Mouse (Mus musculus): ENCODE measurements around the gene 0610040J01Rik. TPM values are rescaled to one million over a fixed set of nuclear protein-coding genes. Genes with fewer than 3 reads are reported as not detected.

0610040J01Rik gene
- total and polyA plus RNA-seq, 3 experiments, result not detected

DNA sequence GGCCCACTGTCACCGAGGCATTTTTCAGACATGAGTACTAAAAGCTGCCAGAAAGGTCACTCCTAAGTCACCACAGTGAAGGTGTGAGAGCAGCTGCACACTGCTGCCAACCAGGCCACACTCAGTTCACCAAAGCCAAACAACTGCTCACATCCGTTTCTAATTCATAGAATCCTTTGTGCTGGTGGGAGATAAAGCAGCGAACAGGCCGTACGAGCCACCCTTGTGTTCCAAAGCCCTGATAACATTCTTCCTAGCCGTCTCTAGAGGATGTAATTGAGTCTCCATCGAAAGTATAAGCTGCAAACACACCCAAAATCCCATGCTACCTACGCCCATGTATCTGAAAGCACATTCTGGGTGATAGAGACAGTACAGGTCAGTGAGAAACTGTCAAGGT, 9.7 kb downstream of the 0610040J01Rik start:
- Histone ChIP-seq H3K9me3 (replicated peaks; ENCODE audit: low read length) (no peaks in the 10 kb centered on the region), H3K4me1 (ENCODE audit: control insufficient read depth in 1 of 2, insufficient read depth in 2 of 2) (peaks cover 0 to 7% of the 10 kb centered on the region in 2 experiments; a peak in 2 of 4 replicates), H3K4me2 (ENCODE audit: insufficient read depth, low read depth, poor library complexity, severe bottlenecking) (no peak overlapping the region), H3K27ac (ENCODE audit: insufficient read depth, low read depth) (no peak overlapping the region), H3K9ac (ENCODE audit: insufficient read depth, low read depth) (no peak overlapping the region), H3K79me2 (replicated peaks; ENCODE audit: control insufficient read depth, extremely low read depth, insufficient read depth, poor library complexity, severe bottlenecking) (no peaks in the 10 kb centered on the region), H3K36me3 (replicated peaks in 1 of 2; ENCODE audit: control insufficient read depth in 1 of 2, insufficient read depth in 1 of 2, low read length in 1 of 2) (no peaks in the 10 kb centered on the region), H3K27me3 (replicated peaks) (no peaks in the 10 kb centered on the region), H3K4me3 (replicated peaks in 1 of 3; ENCODE audit: low read depth in 2 of 3, low read length in 2 of 3, poor library complexity in 1 of 3) (no peak overlapping the region)
- TF ChIP-seq RCOR1 (conservative IDR thresholded peaks at IDR 0.05; ENCODE audit: low read depth, low read length) (no peak), JUND (conservative IDR thresholded peaks at IDR 0.05; ENCODE audit: low read depth, low read length) (no peak), BHLHE40 (IDR thresholded peaks at IDR 0.05; ENCODE audit: low read depth, low read length) (no peak), ZKSCAN1 (IDR thresholded peaks at IDR 0.05; ENCODE audit: borderline replicate concordance, low read depth, low read length) (no peak), MEF2A (IDR thresholded peaks at IDR 0.05; ENCODE audit: borderline replicate concordance, low read depth, low read length) (no peak), PAX5 (IDR thresholded peaks at IDR 0.05; ENCODE audit: low read length) (no peak), ZNF384 (IDR thresholded peaks at IDR 0.05; ENCODE audit: low read depth, low read length) (no peak), NRF1 (IDR thresholded peaks at IDR 0.05; ENCODE audit: low read depth, low read length) (no peak), SMC3 (IDR thresholded peaks at IDR 0.05; ENCODE audit: low read depth, low read length) (no peak), CTCF (conservative IDR thresholded peaks at IDR 0.05 in 1 of 2, IDR thresholded peaks at IDR 0.05 in 1 of 2; ENCODE audit: low read depth in 2 of 2, low read length in 2 of 2) (no peak), JUN (IDR thresholded peaks at IDR 0.05; ENCODE audit: insufficient read depth, low read depth, low read length) (no peak), POLR2A (IDR thresholded peaks at IDR 0.05; ENCODE audit: low read depth, low read length) (no peak)
- DNase-seq (ENCODE audit: extremely low read depth), result no peak
- dilution Hi-C loops (cut with MboI; ENCODE audit: extremely low pct_ligation_motif_present, extremely low pct_unique_long_range_greater_than_20kb, low sequenced_read_pairs), result no loop called here
- in situ Hi-C loops (cut with MboI; ENCODE audit: low pct_ligation_motif_present, low pct_unique_long_range_greater_than_20kb, low sequenced_read_pairs), result no loop called here

GRCm38 (mm10) chr5:63823362-63824332, 11.5 kb downstream of the 0610040J01Rik start:
- H3K27me3 ChIP-seq (replicated peaks), result no peaks in the 10 kb centered on the region

More at GRCm38 (mm10) chr5:63823362-63824332, 11.5 kb downstream of the 0610040J01Rik start:
- in situ Hi-C loops (cut with MboI; ENCODE audit: low pct_ligation_motif_present, low pct_unique_long_range_greater_than_20kb, low sequenced_read_pairs) (no loop called here), dilution Hi-C loops (cut with MboI; ENCODE audit: extremely low pct_ligation_motif_present, extremely low pct_unique_long_range_greater_than_20kb, low sequenced_read_pairs) (no loop called here)
- H3K4me3 ChIP-seq (replicated peaks in 1 of 3; ENCODE audit: low read depth in 2 of 3, low read length in 2 of 3, poor library complexity in 1 of 3), result no peak overlapping the region
- H3K36me3 ChIP-seq (replicated peaks in 1 of 2; ENCODE audit: control insufficient read depth in 1 of 2, insufficient read depth in 1 of 2, low read length in 1 of 2), result no peaks in the 10 kb centered on the region
- no peaks in the 10 kb centered on the region for H3K79me2 ChIP-seq (replicated peaks; ENCODE audit: control insufficient read depth, extremely low read depth, insufficient read depth, poor library complexity, severe bottlenecking)
- TF ChIP-seq HCFC1 (IDR thresholded peaks at IDR 0.05; ENCODE audit: low read depth, low read length) (no peak), ZKSCAN1 (IDR thresholded peaks at IDR 0.05; ENCODE audit: borderline replicate concordance, low read depth, low read length) (no peak), MXI1 (IDR thresholded peaks at IDR 0.05; ENCODE audit: low read depth, low read length) (no peak), UBTF (IDR thresholded peaks at IDR 0.05; ENCODE audit: low read depth, low read length) (no peak), POLR2A (IDR thresholded peaks at IDR 0.05; ENCODE audit: low read depth, low read length) (no peak), KAT2A (IDR thresholded peaks at IDR 0.05; ENCODE audit: insufficient replicate concordance, low read length) (no peak), ZMIZ1 (IDR thresholded peaks at IDR 0.05; ENCODE audit: low read depth, low read length) (no peak), MAZ (IDR thresholded peaks at IDR 0.05; ENCODE audit: low read depth, low read length) (no peak), JUN (IDR thresholded peaks at IDR 0.05; ENCODE audit: insufficient read depth, low read depth, low read length) (no peak), CHD2 (IDR thresholded peaks at IDR 0.05; ENCODE audit: low read length) (no peak), RAD21 (IDR thresholded peaks at IDR 0.05; ENCODE audit: low read depth, low read length) (no peak), GABPA (IDR thresholded peaks at IDR 0.05; ENCODE audit: insufficient replicate concordance, low read depth, low read length) (no peak), TCF12 (IDR thresholded peaks at IDR 0.05; ENCODE audit: low read depth, low read length) (no peak), CTCF (conservative IDR thresholded peaks at IDR 0.05 in 1 of 2, IDR thresholded peaks at IDR 0.05 in 1 of 2; ENCODE audit: low read depth in 2 of 2, low read length in 2 of 2) (no peak), USF1 (IDR thresholded peaks at IDR 0.05; ENCODE audit: low read depth, low read length) (no peak), TBP (conservative IDR thresholded peaks at IDR 0.05; ENCODE audit: low read depth, low read length) (no peak)
- H3K27ac ChIP-seq (ENCODE audit: insufficient read depth, low read depth), result no peak overlapping the region
- DNase-seq (ENCODE audit: extremely low read depth), result no peak
- no peak overlapping the region for H3K4me2 ChIP-seq (ENCODE audit: insufficient read depth, low read depth, poor library complexity, severe bottlenecking)
- no peaks in the 10 kb centered on the region for H3K9me3 ChIP-seq (replicated peaks; ENCODE audit: low read length)
- no peak overlapping the region for H3K9ac ChIP-seq (ENCODE audit: insufficient read depth, low read depth)
- peaks cover 5 to 24% of the 10 kb centered on the region in 2 experiments for H3K4me1 ChIP-seq (ENCODE audit: control insufficient read depth in 1 of 2, insufficient read depth in 2 of 2)

All from CH12.LX (cell line).